In the genomic region with DNA sequence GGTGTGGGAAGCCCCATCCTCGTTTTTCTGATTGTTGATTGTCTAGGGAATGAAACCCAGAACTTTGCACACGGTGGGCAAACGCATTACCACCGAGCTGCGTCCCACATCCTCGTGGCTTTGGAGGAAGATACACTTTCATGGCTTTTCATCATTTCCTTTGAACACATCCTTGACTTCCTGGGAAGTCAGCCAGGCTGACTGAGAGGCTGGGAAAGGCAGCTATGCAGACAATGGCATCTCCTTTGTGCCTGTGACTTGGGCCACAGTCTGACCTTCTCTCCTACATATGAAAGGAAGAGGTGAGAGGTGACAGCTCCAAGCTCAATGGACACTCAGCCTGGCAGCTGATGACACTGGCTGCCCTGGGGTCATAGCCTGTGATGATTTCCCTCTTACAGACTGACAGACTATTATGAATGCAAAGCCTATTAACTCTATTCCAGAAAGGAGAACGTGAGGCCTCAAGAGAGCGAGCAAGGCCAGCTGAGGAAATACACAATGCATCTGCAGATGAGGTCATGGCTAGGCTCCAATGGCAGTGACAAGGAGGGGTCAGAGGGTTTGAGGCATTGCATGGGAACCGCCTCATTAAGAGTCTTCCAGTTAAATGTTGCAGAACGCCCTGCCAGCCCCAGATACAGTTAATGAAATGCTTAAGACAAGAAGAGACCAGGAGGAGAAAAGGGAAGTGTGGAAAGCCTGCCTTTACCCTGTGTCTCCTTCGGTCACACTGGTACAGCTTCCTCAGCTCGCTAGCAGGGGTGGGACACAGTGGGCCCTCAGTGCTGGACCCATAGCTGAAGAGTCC, we compare ENCODE assay signal across 8 mouse cellular contexts.
DNase-seq lines count a peak whose midpoint lies in the region; ATAC-seq lines count a peak whose summit lies in the region.

No protein-coding gene starts in this region.

- H3K36me3 ChIP-seq in forebrain, embryonic 12.5 days (replicated peaks) = no peaks in the 10 kb centered on the region
- no peaks in the 10 kb centered on the region for H3K36me3 ChIP-seq in hindbrain, embryonic 14.5 days (replicated peaks; ENCODE audit: control insufficient read depth, insufficient read depth)
- no peaks in the 10 kb centered on the region for H3K36me3 ChIP-seq in lung, embryonic 16.5 days (ENCODE audit: control insufficient read depth, insufficient read depth, low read length)
- no peaks in the 10 kb centered on the region for H3K36me3 ChIP-seq in stomach, embryonic 16.5 days (ENCODE audit: control insufficient read depth, insufficient read depth, low read length)

- peak overlapping the region; percentile 63 for H3K27ac ChIP-seq in forebrain, embryonic 12.5 days
- peak overlapping the region; percentile 44 for H3K27ac ChIP-seq in hindbrain, embryonic 14.5 days
- H3K27ac ChIP-seq in lung, embryonic 16.5 days (ENCODE audit: low read length) = peak overlapping the region; percentile 34; the same call in 1 of the 2 replicates
- H3K27ac ChIP-seq in stomach, embryonic 16.5 days (ENCODE audit: low read length) = peak overlapping the region; percentile 34; the same call in 1 of the 2 replicates

- H3K4me1 ChIP-seq in forebrain, embryonic 12.5 days = peaks cover 50% of the 10 kb centered on the region
- peaks cover 29% of the 10 kb centered on the region for H3K4me1 ChIP-seq in hindbrain, embryonic 14.5 days (replicated peaks; ENCODE audit: control insufficient read depth, insufficient read depth, low read length)
- H3K4me1 ChIP-seq in lung, embryonic 16.5 days (replicated peaks; ENCODE audit: control insufficient read depth, insufficient read depth, low read length) = peaks cover 18% of the 10 kb centered on the region
- peaks cover 17% of the 10 kb centered on the region; the same call in 1 of the 2 replicates for H3K4me1 ChIP-seq in stomach, embryonic 16.5 days (ENCODE audit: control insufficient read depth, insufficient read depth, low read length)

- H3K4me2 ChIP-seq in forebrain, embryonic 12.5 days = no peak overlapping the region
- no peak overlapping the region for H3K4me2 ChIP-seq in hindbrain, embryonic 14.5 days (replicated peaks)
- H3K4me2 ChIP-seq in lung, embryonic 16.5 days (ENCODE audit: low read depth, low read length) = no peak overlapping the region
- H3K4me2 ChIP-seq in stomach, embryonic 16.5 days (ENCODE audit: low read depth, low read length) = no peak overlapping the region

- ATAC-seq in forebrain, embryonic 12.5 days (ENCODE audit: low FRiP score) = peak; percentile 57
- peak; percentile 51; the same call in 1 of the 2 replicates for ATAC-seq in hindbrain, embryonic 14.5 days (ENCODE audit: low FRiP score)
- ATAC-seq in lung, embryonic 16.5 days (ENCODE audit: low read depth) = peak; percentile 66
- peak; percentile 48; the same call in 1 of the 2 replicates for ATAC-seq in stomach, embryonic 16.5 days (ENCODE audit: insufficient read depth, low FRiP score)

- WGBS in forebrain, embryonic 12.5 days = 34% methylated on average over 12 of the region's 12 CpGs
- WGBS in hindbrain, embryonic 14.5 days = 12% methylated on average over 12 of the region's 12 CpGs
- WGBS in lung, embryonic 16.5 days = 47% methylated on average over 12 of the region's 12 CpGs
- WGBS in stomach, embryonic 16.5 days = 56% methylated on average over 12 of the region's 12 CpGs

- no peak overlapping the region for H3K4me3 ChIP-seq in forebrain, embryonic 12.5 days (replicated peaks)
- no peak overlapping the region for H3K4me3 ChIP-seq in hindbrain, embryonic 14.5 days (replicated peaks; ENCODE audit: low read length)
- no peak overlapping the region for H3K4me3 ChIP-seq in lung, embryonic 16.5 days (ENCODE audit: low read length)
- H3K4me3 ChIP-seq in stomach, embryonic 16.5 days (replicated peaks; ENCODE audit: low read length) = no peak overlapping the region

- H3K9ac ChIP-seq in forebrain, embryonic 12.5 days = no peak overlapping the region
- no peak overlapping the region for H3K9ac ChIP-seq in hindbrain, embryonic 14.5 days
- no peak overlapping the region for H3K9ac ChIP-seq in lung, embryonic 16.5 days (ENCODE audit: low read length)
- H3K9ac ChIP-seq in stomach, embryonic 16.5 days (ENCODE audit: low read length) = no peak overlapping the region

- H3K9me3 ChIP-seq in forebrain, embryonic 12.5 days = no peaks in the 10 kb centered on the region
- H3K9me3 ChIP-seq in hindbrain, embryonic 14.5 days (ENCODE audit: control insufficient read depth, low read length) = no peaks in the 10 kb centered on the region
- H3K9me3 ChIP-seq in lung, embryonic 16.5 days (ENCODE audit: control insufficient read depth, low read length) = no peaks in the 10 kb centered on the region
- no peaks in the 10 kb centered on the region for H3K9me3 ChIP-seq in stomach, embryonic 16.5 days (replicated peaks; ENCODE audit: control insufficient read depth, low read length)

- DNase-seq in adrenal gland, postnatal 10 days = peak; percentile 49
- DNase-seq in adrenal gland, adult 8-10 months = no peak
- no peak for DNase-seq in hindbrain, embryonic 14.5 days (ENCODE audit: low spot score)
- DNase-seq in right cerebral cortex, postnatal 10 days (ENCODE audit: low spot score in 2 of 2) = no peak
- no peak for DNase-seq in right cerebral cortex, postnatal 25 days

- H3K27me3 ChIP-seq in forebrain, embryonic 12.5 days = no peaks in the 10 kb centered on the region
- H3K27me3 ChIP-seq in hindbrain, embryonic 14.5 days (ENCODE audit: control insufficient read depth, insufficient read depth, low read length) = no peaks in the 10 kb centered on the region
- H3K27me3 ChIP-seq in lung, embryonic 16.5 days (ENCODE audit: control insufficient read depth, insufficient read depth, low read depth, low read length) = no peaks in the 10 kb centered on the region
- no peaks in the 10 kb centered on the region for H3K27me3 ChIP-seq in stomach, embryonic 16.5 days (ENCODE audit: control insufficient read depth, insufficient read depth, low read length)
